Mouse (Mus musculus) ES-Bruce4 (cell line): ENCODE data around the gene Agtpbp1.

Experiments
- CTCF ChIP-seq: IDR thresholded peaks from one replicate; pipeline ENCODE4 v1.8.1; 2011; ENCODE audit warnings: low read depth, low read length
- POLR2A ChIP-seq: IDR thresholded peaks from one replicate; pipeline ENCODE4 v1.8.1; 2011; ENCODE audit warnings: low read length; ENCODE audit not compliant: insufficient read depth

GRCm38 (mm10) chr13:59547716-59548115 is 37.3 kb downstream of the Agtpbp1 start:
- TF ChIP-seq CTCF (no peak), POLR2A (no peak)
